Mouse (Mus musculus): ENCODE measurements around the gene Rps11. TPM values are rescaled to one million over a fixed set of nuclear protein-coding genes. Genes with fewer than 3 reads are reported as not detected.
A peak's percentile ranks its signal among the peaks of the same experiment; 100 is the strongest.
"Not testable (repeated sequence)": the region's sequence is repeated elsewhere in the genome, so short reads cannot be mapped to it uniquely, and the experiment has no call there.

Gene Rps11
- polyA plus RNA-seq (2012; rRNA removed) = 125 and 221 TPM in 2 replicates

DNA sequence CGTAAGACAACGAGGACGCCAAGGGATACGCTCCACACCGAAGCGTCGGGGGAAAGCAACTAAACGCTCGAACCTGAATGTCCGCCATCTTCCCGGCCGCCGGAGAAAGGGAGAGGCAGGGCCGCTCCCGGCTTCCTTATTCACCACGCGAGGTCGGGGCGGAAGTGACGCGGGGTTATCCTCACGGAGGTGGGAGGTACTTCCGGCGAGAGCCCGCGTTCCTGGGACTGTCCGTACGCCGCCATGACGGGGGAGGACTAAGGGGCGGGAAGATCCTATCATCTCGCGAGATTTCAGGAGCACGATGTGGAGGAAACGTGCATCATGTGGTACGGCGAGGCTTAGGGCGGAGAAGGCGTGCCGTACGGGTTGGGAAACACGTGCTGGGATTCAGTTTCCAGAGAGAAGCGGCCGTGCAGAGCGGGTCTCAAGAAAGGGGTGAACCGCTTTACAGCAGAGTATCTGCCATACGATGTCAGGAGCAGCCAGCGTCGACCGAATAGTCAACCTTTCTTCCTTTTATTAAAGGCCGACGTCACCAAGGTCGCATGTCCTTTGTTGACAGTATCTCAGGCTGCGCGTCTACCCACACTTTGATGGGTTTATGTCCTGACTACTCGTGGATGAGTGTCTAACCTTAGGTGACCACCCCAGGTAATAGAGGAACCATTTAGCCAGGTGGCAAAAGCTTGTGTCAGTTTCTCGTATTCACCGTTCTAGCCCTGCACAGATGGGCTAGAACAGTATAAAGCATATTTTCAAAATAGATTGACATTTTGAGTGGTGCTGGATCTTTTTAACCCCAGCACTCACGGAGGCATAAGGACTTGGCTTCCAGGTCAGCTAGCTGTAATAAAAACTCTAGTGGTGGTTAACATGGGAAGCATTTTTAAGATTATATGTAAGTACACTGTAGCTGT is at the start of gene Rps11:
Gene Rps11 (minus strand): TSS at position 216 of the 920 bp plus-strand sequence.
- peak within 1 kb of the TSS; percentile 98 for H3K4me3 ChIP-seq (replicated peaks; ENCODE audit: extremely low read depth, low read depth, low read length)
- peak; percentile 98 for DNase-seq
- H3K4me1 ChIP-seq (ENCODE audit: control insufficient read depth, insufficient read depth, low read length) = peaks cover 13% of the 10 kb centered on the region; the same call in 1 of the 2 replicates
- 1% methylated on average over 59 of the region's 59 CpGs for WGBS
- TF ChIP-seq POLR2A (IDR thresholded peaks at IDR 0.05; ENCODE audit: borderline replicate concordance, extremely low read depth, low read depth, low read length) (peak; percentile 82), CTCF (IDR thresholded peaks at IDR 0.05; ENCODE audit: insufficient read depth, low read length) (no peak)

DNA sequence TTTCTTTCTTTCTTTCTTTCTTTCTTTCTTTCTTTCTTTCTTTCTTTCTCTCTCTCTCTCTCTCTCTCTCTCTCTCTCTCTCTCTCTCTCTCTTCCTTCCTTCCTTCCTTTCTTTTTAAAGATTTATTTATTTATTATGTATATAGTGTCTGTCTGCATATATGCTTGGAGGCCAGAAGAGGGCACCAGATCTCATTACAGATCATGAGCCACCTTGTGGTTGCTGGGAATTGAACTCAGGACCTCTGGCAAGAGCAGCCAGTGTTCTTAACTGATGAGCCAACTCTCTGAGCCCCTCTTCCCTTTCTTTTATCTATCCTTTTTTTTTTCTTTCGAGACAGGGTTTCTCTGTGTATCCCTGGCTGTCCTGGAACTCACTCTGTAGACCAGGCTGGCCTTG is 49.5 kb upstream of the Rps11 start:
- not testable (repeated sequence) for H3K4me1 ChIP-seq (ENCODE audit: control insufficient read depth, insufficient read depth, low read length); H3K4me3 ChIP-seq (replicated peaks; ENCODE audit: extremely low read depth, low read depth, low read length); DNase-seq
- 57% methylated on average over 1 of the region's 1 CpGs for WGBS

DNA sequence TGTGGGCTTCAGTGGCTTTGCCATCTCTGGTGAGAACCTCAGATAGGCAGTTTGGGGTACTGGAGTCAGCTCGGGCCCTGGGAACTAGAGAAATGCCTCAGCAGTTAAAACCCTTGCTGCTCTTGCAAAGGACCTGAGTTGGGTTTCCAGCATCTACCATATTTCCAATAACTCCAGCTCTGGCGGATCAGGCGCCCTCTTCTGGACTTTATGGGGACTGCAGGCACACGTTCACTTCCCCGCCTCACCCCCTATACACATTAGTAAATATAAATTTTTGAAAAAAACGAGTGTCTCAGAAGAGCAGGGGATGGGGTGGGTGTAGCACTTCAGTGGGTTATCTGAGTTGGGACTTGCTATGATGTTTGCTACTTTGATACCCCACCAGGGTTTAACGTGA is 48.7 kb upstream of the Rps11 start:
- no peak for DNase-seq
- TF ChIP-seq POLR2A (IDR thresholded peaks at IDR 0.05; ENCODE audit: borderline replicate concordance, extremely low read depth, low read depth, low read length) = no peak
- peak; percentile 21; the same call in 1 of the 2 replicates for TF ChIP-seq CTCF (IDR thresholded peaks at IDR 0.05; ENCODE audit: insufficient read depth, low read length)
- Histone ChIP-seq H3K4me3 (replicated peaks; ENCODE audit: extremely low read depth, low read depth, low read length) (no peak overlapping the region), H3K4me1 (ENCODE audit: control insufficient read depth, insufficient read depth, low read length) (0 out of 2 replicates have a peak, but pooled peaks cover 2% of the 10 kb centered on the region)
- 59% methylated on average over 7 of the region's 7 CpGs for WGBS

DNA sequence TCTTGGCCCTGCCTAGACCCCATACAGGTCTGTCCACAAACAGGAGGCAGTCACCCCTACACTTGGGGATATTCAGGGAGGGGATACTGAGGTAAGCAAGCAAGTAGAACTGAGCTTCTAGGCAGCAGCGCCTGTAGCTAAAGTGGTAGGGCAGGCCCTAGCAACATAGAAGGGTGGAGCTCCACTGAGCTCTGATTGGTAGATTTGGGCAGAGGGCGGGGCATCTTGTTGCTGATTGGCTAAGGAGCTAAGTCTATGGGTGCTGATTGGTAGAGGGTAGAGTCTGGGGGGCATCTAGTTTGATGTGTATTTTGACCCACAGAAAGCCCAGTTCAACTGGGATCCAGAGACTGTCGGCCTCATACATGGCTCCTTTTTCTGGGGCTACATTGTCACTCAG is 45.3 kb upstream of the Rps11 start:
- Histone ChIP-seq H3K4me1 (ENCODE audit: control insufficient read depth, insufficient read depth, low read length) (0 out of 2 replicates have a peak, but pooled peaks cover 2% of the 10 kb centered on the region), H3K4me3 (replicated peaks; ENCODE audit: extremely low read depth, low read depth, low read length) (no peak overlapping the region)
- WGBS = 84% methylated on average over 3 of the region's 3 CpGs
- no peak for TF ChIP-seq CTCF (IDR thresholded peaks at IDR 0.05; ENCODE audit: insufficient read depth, low read length)
- no peak for TF ChIP-seq POLR2A (IDR thresholded peaks at IDR 0.05; ENCODE audit: borderline replicate concordance, extremely low read depth, low read depth, low read length)
- DNase-seq = no peak

DNA sequence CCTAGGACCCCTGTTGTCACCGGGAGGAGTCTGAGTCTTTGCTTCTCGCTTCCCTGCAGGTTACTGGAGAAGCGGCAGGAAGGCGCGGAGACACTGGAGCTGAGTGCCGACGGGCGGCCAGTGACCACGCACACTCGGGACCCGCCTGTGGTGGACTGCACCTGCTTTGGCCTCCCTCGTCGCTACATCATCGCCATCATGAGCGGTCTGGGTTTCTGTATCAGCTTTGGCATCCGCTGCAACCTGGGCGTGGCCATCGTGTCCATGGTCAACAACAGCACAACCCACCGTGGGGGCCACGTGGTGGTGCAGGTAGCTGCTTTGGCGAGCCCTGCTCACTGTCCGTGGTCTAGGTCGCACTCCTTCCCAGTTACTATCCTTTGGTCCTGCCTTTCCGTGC is 44.4 kb upstream of the Rps11 start:
- no peak for DNase-seq
- Histone ChIP-seq H3K4me3 (replicated peaks; ENCODE audit: extremely low read depth, low read depth, low read length) (no peak overlapping the region), H3K4me1 (ENCODE audit: control insufficient read depth, insufficient read depth, low read length) (0 out of 2 replicates have a peak, but pooled peaks cover 2% of the 10 kb centered on the region)
- no peak for TF ChIP-seq POLR2A (IDR thresholded peaks at IDR 0.05; ENCODE audit: borderline replicate concordance, extremely low read depth, low read depth, low read length)
- no peak for TF ChIP-seq CTCF (IDR thresholded peaks at IDR 0.05; ENCODE audit: insufficient read depth, low read length)
- 6% methylated on average over 24 of the region's 24 CpGs for WGBS

DNA sequence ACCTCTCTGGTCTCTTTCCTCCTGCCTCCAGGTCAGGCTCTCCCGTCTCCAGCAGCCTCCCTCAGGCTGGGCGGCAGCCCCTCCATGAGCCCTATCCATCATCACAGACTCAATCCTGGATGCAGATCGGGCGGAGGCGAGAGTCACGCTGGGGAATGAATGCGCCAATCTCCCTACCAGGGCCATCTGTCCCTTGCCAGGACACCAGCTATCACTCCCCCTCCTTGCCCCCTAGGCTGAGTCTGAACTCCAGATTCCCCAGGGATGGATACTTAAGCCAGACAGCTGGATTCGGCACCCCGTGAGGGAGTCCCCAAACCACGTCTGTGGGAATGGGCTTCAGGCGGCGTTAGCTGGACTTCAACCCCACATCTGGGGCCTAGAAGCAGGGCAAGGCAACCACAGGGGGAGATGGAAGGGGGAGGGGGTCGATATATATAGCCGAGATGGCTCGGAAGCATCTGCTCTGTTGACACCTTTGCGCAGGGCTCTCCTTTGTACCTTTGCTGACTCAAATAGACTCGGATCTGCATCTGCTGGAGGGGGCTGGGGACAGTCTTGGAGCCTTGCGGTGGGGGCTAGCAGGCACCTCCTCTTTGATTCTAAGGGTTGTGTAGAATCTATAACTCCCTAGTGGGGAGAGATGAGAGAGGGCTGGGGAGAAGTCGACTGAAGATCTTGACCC is 43.7 kb upstream of the Rps11 start:
- TF ChIP-seq POLR2A (IDR thresholded peaks at IDR 0.05; ENCODE audit: borderline replicate concordance, extremely low read depth, low read depth, low read length) = no peak
- TF ChIP-seq CTCF (IDR thresholded peaks at IDR 0.05; ENCODE audit: insufficient read depth, low read length) = no peak
- no peak for DNase-seq
- H3K4me1 ChIP-seq (ENCODE audit: control insufficient read depth, insufficient read depth, low read length) = 0 out of 2 replicates have a peak, but pooled peaks cover 2% of the 10 kb centered on the region
- WGBS = 8% methylated on average over 19 of the region's 19 CpGs
- no peak overlapping the region for H3K4me3 ChIP-seq (replicated peaks; ENCODE audit: extremely low read depth, low read depth, low read length)

DNA sequence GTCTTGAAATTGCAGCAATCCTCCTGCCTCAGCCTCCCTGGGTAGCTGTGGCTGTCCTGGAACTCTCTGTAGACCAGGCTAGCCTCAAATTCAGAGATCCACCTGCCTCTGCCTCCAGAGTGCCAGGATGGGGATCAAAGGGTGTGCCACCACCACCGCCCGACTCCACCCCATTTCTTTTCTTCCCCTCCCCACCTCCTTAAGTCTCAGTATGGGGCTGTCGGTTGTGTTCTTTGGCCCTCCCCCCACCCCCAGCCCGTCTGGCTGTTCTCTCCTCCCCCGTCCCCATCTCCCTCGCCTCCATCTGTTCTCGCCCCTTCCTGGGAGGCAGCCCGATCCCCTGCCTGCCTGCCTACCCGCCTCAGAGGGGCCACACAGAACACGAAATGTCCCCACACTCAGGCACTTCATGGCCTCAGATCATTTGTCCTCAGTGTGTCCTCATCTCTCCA is 42.7 kb upstream of the Rps11 start:
- DNase-seq = no peak
- TF ChIP-seq CTCF (IDR thresholded peaks at IDR 0.05; ENCODE audit: insufficient read depth, low read length) = no peak
- no peak for TF ChIP-seq POLR2A (IDR thresholded peaks at IDR 0.05; ENCODE audit: borderline replicate concordance, extremely low read depth, low read depth, low read length)
- no peak overlapping the region for H3K4me3 ChIP-seq (replicated peaks; ENCODE audit: extremely low read depth, low read depth, low read length)
- WGBS = 23% methylated on average over 10 of the region's 10 CpGs
- 0 out of 2 replicates have a peak, but pooled peaks cover 2% of the 10 kb centered on the region for H3K4me1 ChIP-seq (ENCODE audit: control insufficient read depth, insufficient read depth, low read length)

DNA sequence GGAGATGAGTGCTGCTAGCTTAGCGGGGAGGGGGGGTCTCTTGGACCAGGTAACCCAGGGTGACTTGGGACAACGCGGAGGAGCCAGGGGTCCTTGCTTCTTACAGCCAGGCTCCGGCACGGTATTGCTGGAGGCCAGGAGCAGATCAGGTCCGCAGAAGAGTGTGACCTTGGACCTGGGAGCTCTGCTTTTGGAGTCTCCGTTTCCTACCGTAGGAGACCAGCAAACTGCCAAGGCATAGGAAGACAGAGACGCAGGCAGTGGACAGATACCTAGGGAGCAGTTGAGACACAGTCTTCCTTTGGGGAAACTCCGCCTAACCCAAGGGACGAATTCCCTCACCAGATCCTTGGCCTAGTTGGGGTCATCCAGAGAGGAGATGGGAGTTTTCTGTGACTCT is 41.5 kb upstream of the Rps11 start:
- TF ChIP-seq POLR2A (IDR thresholded peaks at IDR 0.05; ENCODE audit: borderline replicate concordance, extremely low read depth, low read depth, low read length) (no peak), CTCF (IDR thresholded peaks at IDR 0.05; ENCODE audit: insufficient read depth, low read length) (no peak)
- 54% methylated on average over 11 of the region's 11 CpGs for WGBS
- H3K4me1 ChIP-seq (ENCODE audit: control insufficient read depth, insufficient read depth, low read length) = 0 out of 2 replicates have a peak, but pooled peaks cover 2% of the 10 kb centered on the region
- DNase-seq = no peak
- H3K4me3 ChIP-seq (replicated peaks; ENCODE audit: extremely low read depth, low read depth, low read length) = no peak overlapping the region

DNA sequence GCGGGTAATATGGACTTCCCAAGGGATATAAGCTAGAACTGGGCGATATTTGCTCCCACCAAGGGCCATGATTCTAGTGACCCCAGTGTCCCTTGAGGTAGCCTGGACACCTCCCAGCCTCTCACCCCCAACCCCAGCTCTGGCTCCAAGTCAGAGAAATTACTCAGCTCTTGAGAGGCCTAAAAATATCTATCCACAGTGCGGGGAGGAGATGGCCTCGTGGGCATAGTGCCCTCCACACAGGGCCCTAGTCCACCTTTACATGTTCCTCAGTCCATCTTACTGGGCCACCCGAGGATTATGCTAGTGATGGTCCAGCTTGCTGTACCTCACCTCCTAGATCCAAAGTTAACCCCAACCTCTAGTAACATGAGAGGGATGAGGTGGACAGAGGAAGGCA is 40.6 kb upstream of the Rps11 start:
- Histone ChIP-seq H3K4me1 (ENCODE audit: control insufficient read depth, insufficient read depth, low read length) (0 out of 2 replicates have a peak, but pooled peaks cover 2% of the 10 kb centered on the region), H3K4me3 (replicated peaks; ENCODE audit: extremely low read depth, low read depth, low read length) (no peak overlapping the region)
- no peak for TF ChIP-seq CTCF (IDR thresholded peaks at IDR 0.05; ENCODE audit: insufficient read depth, low read length)
- no peak for TF ChIP-seq POLR2A (IDR thresholded peaks at IDR 0.05; ENCODE audit: borderline replicate concordance, extremely low read depth, low read depth, low read length)
- 57% methylated on average over 5 of the region's 5 CpGs for WGBS
- DNase-seq = no peak
